Mouse (Mus musculus): ENCODE results near the gene Rprml. TPM values are rescaled to one million over a fixed set of nuclear protein-coding genes. Genes with fewer than 3 reads are reported as not detected.

Rprml gene
- total and polyA plus RNA-seq, 3 experiments, result not detected

DNA sequence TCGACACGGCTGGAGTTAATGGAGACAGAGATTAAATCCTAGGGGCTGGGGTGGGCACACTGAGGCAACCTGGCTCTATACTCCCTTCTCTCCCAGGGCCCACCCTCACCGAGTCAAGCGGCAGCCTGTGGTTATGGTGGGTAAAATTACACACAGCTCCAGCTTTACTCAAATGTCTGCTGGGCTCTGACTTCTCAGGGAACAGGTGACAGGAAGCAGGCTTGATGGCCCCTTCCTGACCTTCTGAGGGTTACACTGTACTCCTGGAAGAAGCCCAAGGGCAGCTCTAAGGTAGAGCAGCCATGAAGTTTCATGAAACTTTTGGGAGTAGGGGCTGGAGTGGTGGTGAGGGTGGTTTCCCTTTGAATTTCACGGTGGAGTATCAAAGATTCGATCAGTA is 37.3 kb downstream of the Rprml start:
- TF ChIP-seq TAL1 (conservative IDR thresholded peaks at IDR 0.05; ENCODE audit: low read depth, low read length) (no peak), POLR2AphosphoS5 (IDR thresholded peaks at IDR 0.05; ENCODE audit: insufficient replicate concordance, low read depth, low read length) (no peak), CTCF (IDR thresholded peaks at IDR 0.05; ENCODE audit: low read depth, low read length) (no peak), GATA1 (IDR thresholded peaks at IDR 0.05; ENCODE audit: borderline replicate concordance, low read length) (no peak), GATA2 (IDR thresholded peaks at IDR 0.05; ENCODE audit: borderline replicate concordance, low read depth, low read length) (no peak)
- ATAC-seq (ENCODE audit: extremely low read depth, insufficient number of reproducible peaks, low FRiP score, poor library complexity, severe bottlenecking), result no peak
- no peak for DNase-seq (ENCODE audit: low spot score)
- no peaks in the 10 kb centered on the region for H3K9me3 ChIP-seq (replicated peaks)
- peaks cover 96% of the 10 kb centered on the region for H3K36me3 ChIP-seq (replicated peaks)
- peaks cover 9% of the 10 kb centered on the region for H3K4me1 ChIP-seq (ENCODE audit: insufficient read depth, low read depth, low read length)
- no peak overlapping the region for H3K4me3 ChIP-seq (ENCODE audit: low read depth, low read length)
- no peaks in the 10 kb centered on the region for H3K27me3 ChIP-seq (ENCODE audit: insufficient read depth, low read length)

- TF ChIP-seq GATA1 (IDR thresholded peaks at IDR 0.05; ENCODE audit: borderline replicate concordance, low read length), result no peak
- no peak for TF ChIP-seq CTCF (IDR thresholded peaks at IDR 0.05; ENCODE audit: low read depth, low read length)
- no peak for TF ChIP-seq TAL1 (conservative IDR thresholded peaks at IDR 0.05; ENCODE audit: low read depth, low read length)
- TF ChIP-seq POLR2AphosphoS5 (IDR thresholded peaks at IDR 0.05; ENCODE audit: insufficient replicate concordance, low read depth, low read length), result no peak
- TF ChIP-seq GATA2 (IDR thresholded peaks at IDR 0.05; ENCODE audit: borderline replicate concordance, low read depth, low read length), result no peak
- Histone ChIP-seq H3K27me3 (ENCODE audit: insufficient read depth, low read length) (no peaks in the 10 kb centered on the region), H3K9me3 (replicated peaks) (no peaks in the 10 kb centered on the region), H3K4me1 (ENCODE audit: insufficient read depth, low read depth, low read length) (peaks cover 9% of the 10 kb centered on the region), H3K36me3 (replicated peaks) (peaks cover 90% of the 10 kb centered on the region), H3K4me3 (ENCODE audit: low read depth, low read length) (no peak overlapping the region)
- DNase-seq (ENCODE audit: low spot score) (no peak), ATAC-seq (ENCODE audit: extremely low read depth, insufficient number of reproducible peaks, low FRiP score, poor library complexity, severe bottlenecking) (no peak)
These were observed 39.1 kb downstream of the Rprml start for GRCm38 (mm10) chr11:103688271-103688979.

DNA sequence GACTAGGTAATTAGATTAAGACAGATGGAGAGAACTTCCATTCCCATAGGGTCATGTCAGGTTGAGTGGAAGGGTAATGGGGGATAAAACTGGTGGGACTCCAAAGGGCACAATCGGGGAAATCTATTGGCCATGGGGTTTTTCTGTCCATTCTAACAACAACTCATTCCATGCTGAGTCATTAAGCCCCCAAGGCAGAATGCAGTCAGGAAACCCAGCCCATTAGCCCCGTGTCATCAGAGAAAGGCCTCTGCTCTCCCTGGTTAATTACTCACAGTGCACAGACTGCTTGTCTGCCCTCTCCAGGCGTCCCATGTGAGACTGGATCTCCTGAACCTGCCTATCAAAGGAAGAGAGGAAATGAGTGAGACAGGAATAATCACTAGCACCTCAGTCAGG is 39.6 kb downstream of the Rprml start:
- Histone ChIP-seq H3K4me1 (ENCODE audit: insufficient read depth, low read depth, low read length) (peaks cover 9% of the 10 kb centered on the region), H3K27me3 (ENCODE audit: insufficient read depth, low read length) (no peaks in the 10 kb centered on the region), H3K36me3 (replicated peaks) (peaks cover 86% of the 10 kb centered on the region), H3K4me3 (ENCODE audit: low read depth, low read length) (no peak overlapping the region), H3K9me3 (replicated peaks) (no peaks in the 10 kb centered on the region)
- no peak for DNase-seq (ENCODE audit: low spot score)
- ATAC-seq (ENCODE audit: extremely low read depth, insufficient number of reproducible peaks, low FRiP score, poor library complexity, severe bottlenecking), result no peak
- TF ChIP-seq GATA1 (IDR thresholded peaks at IDR 0.05; ENCODE audit: borderline replicate concordance, low read length) (no peak), GATA2 (IDR thresholded peaks at IDR 0.05; ENCODE audit: borderline replicate concordance, low read depth, low read length) (no peak), TAL1 (conservative IDR thresholded peaks at IDR 0.05; ENCODE audit: low read depth, low read length) (no peak), POLR2AphosphoS5 (IDR thresholded peaks at IDR 0.05; ENCODE audit: insufficient replicate concordance, low read depth, low read length) (no peak), CTCF (IDR thresholded peaks at IDR 0.05; ENCODE audit: low read depth, low read length) (no peak)

- Histone ChIP-seq H3K36me3 (replicated peaks) (peaks cover 84% of the 10 kb centered on the region), H3K27me3 (ENCODE audit: insufficient read depth, low read length) (no peaks in the 10 kb centered on the region), H3K4me1 (ENCODE audit: insufficient read depth, low read depth, low read length) (peaks cover 22% of the 10 kb centered on the region), H3K4me3 (ENCODE audit: low read depth, low read length) (no peak overlapping the region), H3K9me3 (replicated peaks) (no peaks in the 10 kb centered on the region)
- no peak for TF ChIP-seq TAL1 (conservative IDR thresholded peaks at IDR 0.05; ENCODE audit: low read depth, low read length)
- no peak for TF ChIP-seq GATA1 (IDR thresholded peaks at IDR 0.05; ENCODE audit: borderline replicate concordance, low read length)
- no peak for TF ChIP-seq CTCF (IDR thresholded peaks at IDR 0.05; ENCODE audit: low read depth, low read length)
- TF ChIP-seq GATA2 (IDR thresholded peaks at IDR 0.05; ENCODE audit: borderline replicate concordance, low read depth, low read length), result no peak
- no peak for TF ChIP-seq POLR2AphosphoS5 (IDR thresholded peaks at IDR 0.05; ENCODE audit: insufficient replicate concordance, low read depth, low read length)
- ATAC-seq (ENCODE audit: extremely low read depth, insufficient number of reproducible peaks, low FRiP score, poor library complexity, severe bottlenecking) (no peak), DNase-seq (ENCODE audit: low spot score) (no peak)
These were observed 41.7 kb downstream of the Rprml start for GRCm38 (mm10) chr11:103691036-103691435.

GRCm38 (mm10) chr11:103693241-103693640 is 43.9 kb downstream of the Rprml start:
- Histone ChIP-seq H3K36me3 (replicated peaks) (peaks cover 63% of the 10 kb centered on the region), H3K9me3 (replicated peaks) (no peaks in the 10 kb centered on the region), H3K4me1 (ENCODE audit: insufficient read depth, low read depth, low read length) (peaks cover 26% of the 10 kb centered on the region), H3K27me3 (ENCODE audit: insufficient read depth, low read length) (no peaks in the 10 kb centered on the region), H3K4me3 (ENCODE audit: low read depth, low read length) (no peak overlapping the region)
- ATAC-seq (ENCODE audit: extremely low read depth, insufficient number of reproducible peaks, low FRiP score, poor library complexity, severe bottlenecking) (no peak), DNase-seq (ENCODE audit: low spot score) (no peak)
- no peak for TF ChIP-seq GATA1 (IDR thresholded peaks at IDR 0.05; ENCODE audit: borderline replicate concordance, low read length)
- TF ChIP-seq TAL1 (conservative IDR thresholded peaks at IDR 0.05; ENCODE audit: low read depth, low read length), result no peak
- TF ChIP-seq POLR2AphosphoS5 (IDR thresholded peaks at IDR 0.05; ENCODE audit: insufficient replicate concordance, low read depth, low read length), result no peak
- TF ChIP-seq CTCF (IDR thresholded peaks at IDR 0.05; ENCODE audit: low read depth, low read length), result no peak
- TF ChIP-seq GATA2 (IDR thresholded peaks at IDR 0.05; ENCODE audit: borderline replicate concordance, low read depth, low read length), result no peak

GRCm38 (mm10) chr11:103696851-103697564 is 47.6 kb downstream of the Rprml start:
- H3K36me3 ChIP-seq (replicated peaks), result peaks cover 29% of the 10 kb centered on the region
- H3K4me3 ChIP-seq (ENCODE audit: low read depth, low read length), result peak overlapping the region; percentile 79
- H3K4me1 ChIP-seq (ENCODE audit: insufficient read depth, low read depth, low read length), result peaks cover 26% of the 10 kb centered on the region
- H3K27me3 ChIP-seq (ENCODE audit: insufficient read depth, low read length), result peaks cover 10% of the 10 kb centered on the region
- no peak for ATAC-seq (ENCODE audit: extremely low read depth, insufficient number of reproducible peaks, low FRiP score, poor library complexity, severe bottlenecking)
- TF ChIP-seq GATA1 (IDR thresholded peaks at IDR 0.05; ENCODE audit: borderline replicate concordance, low read length) (no peak), CTCF (IDR thresholded peaks at IDR 0.05; ENCODE audit: low read depth, low read length) (no peak), TAL1 (conservative IDR thresholded peaks at IDR 0.05; ENCODE audit: low read depth, low read length) (no peak), POLR2AphosphoS5 (IDR thresholded peaks at IDR 0.05; ENCODE audit: insufficient replicate concordance, low read depth, low read length) (no peak)
- no peaks in the 10 kb centered on the region for H3K9me3 ChIP-seq (replicated peaks)
- DNase-seq (ENCODE audit: low spot score), result no peak

All from G1E (cell line).